8 mouse cellular contexts compared by ENCODE assay signal in genomic region chr7:24883896-24884692, GRCm38 (mm10). TPM values are rescaled to one million over a fixed set of nuclear protein-coding genes. Genes with fewer than 3 reads are reported as not detected.
A peak's percentile ranks its signal among the peaks of the same experiment; 100 is the strongest.
DNase-seq lines count a peak whose midpoint lies in the region; ATAC-seq lines count a peak whose summit lies in the region.

Gene Rps19 (plus strand): TSS chr7:24884371.

- peak within 1 kb of the TSS; percentile 93 for H3K4me2 ChIP-seq in intestine, embryonic 14.5 days (ENCODE audit: low read length)

- H3K36me3 ChIP-seq in intestine, embryonic 14.5 days (ENCODE audit: control insufficient read depth, insufficient read depth, low read length), result peaks cover 39% of the 10 kb centered on the region

- peak within 1 kb of the TSS; percentile 100 for H3K9ac ChIP-seq in intestine, embryonic 14.5 days (ENCODE audit: low read length)

- intact Hi-C loops in left cerebral cortex, postnatal 14 days (cut with DNase I), result no loop called here

- H3K9me3 ChIP-seq in intestine, embryonic 14.5 days (ENCODE audit: control insufficient read depth, low read length), result no peaks in the 10 kb centered on the region

- peak within 1 kb of the TSS; percentile 88 for H3K27ac ChIP-seq in intestine, embryonic 14.5 days (ENCODE audit: low read depth)

- H3K4me3 ChIP-seq in intestine, embryonic 14.5 days (ENCODE audit: low read depth, low read length), result peak within 1 kb of the TSS; percentile 85

- WGBS in intestine, embryonic 14.5 days, result under 1% methylated on average over 57 of the region's 57 CpGs

- ATAC-seq in intestine, embryonic 14.5 days (replicated peaks; ENCODE audit: low FRiP score, low TSS enrichment, low read depth), result peak; percentile 92

- peaks cover 17% of the 10 kb centered on the region for H3K4me1 ChIP-seq in intestine, embryonic 14.5 days (replicated peaks; ENCODE audit: control insufficient read depth, insufficient read depth, low read length)

- no peaks in the 10 kb centered on the region for H3K27me3 ChIP-seq in intestine, embryonic 14.5 days (replicated peaks; ENCODE audit: control insufficient read depth, insufficient read depth, low read length)

- peak; percentile 97 for DNase-seq in adrenal gland, adult 18-20 months (ENCODE audit: low spot score in 2 of 2)
- DNase-seq in embryo, embryonic 11 days, result peak; percentile 100
- peak; percentile 99 for DNase-seq in gastrocnemius, postnatal 25 days
- peak; percentile 99 for DNase-seq in intestine, embryonic 14.5 days (ENCODE audit: low spot score)
- peak; percentile 98 to 99 for DNase-seq in left cerebral cortex, postnatal 14 days (ENCODE audit: low spot score in 2 of 2)
- peak; percentile 100 for DNase-seq in mesoderm, embryonic 11.5 days (ENCODE audit: low read depth, low spot score)
- peak; percentile 98 for DNase-seq in right cerebral cortex, postnatal 36 days (ENCODE audit: low spot score in 2 of 2)
- peak; percentile 99 for DNase-seq in yolk sac, embryonic 10.5 days (ENCODE audit: low spot score)

RNA-seq across cellular contexts. Expression of gene Rps19, which starts in this region (rescaled TPM):
- total RNA-seq in adrenal gland, adult 18-20 months (2021), result 100 to 1,000 TPM; 871 to 959 TPM
- total RNA-seq in gastrocnemius, postnatal 25 days (2021), result 100 to 1,000 TPM; 300 to 345 TPM
- polyA plus RNA-seq in intestine, embryonic 14.5 days (2014; fragmentation: Nextera tagmentation; extraction: Ambion mirVana), result 3,468 and 3,555 TPM in 2 replicates
- 100 to 1,000 TPM; 421 to 431 TPM for total RNA-seq in left cerebral cortex, postnatal 14 days (2021)

Comparison
In these comparisons a context has a peak if more than half of its experiments do, and no peak if none do; other contexts are left out.
1. Peak in every context shown above with its lines: DNase-seq, ATAC-seq, H3K4me3 ChIP-seq and H3K27ac ChIP-seq.